Mouse (Mus musculus): ENCODE results near the gene Slco1a1. TPM values are rescaled to one million over a fixed set of nuclear protein-coding genes. Genes with fewer than 3 reads are reported as not detected.

Gene Slco1a1
- polyA plus RNA-seq, 1 experiment from 2014 or later = 0.01 TPM

DNA sequence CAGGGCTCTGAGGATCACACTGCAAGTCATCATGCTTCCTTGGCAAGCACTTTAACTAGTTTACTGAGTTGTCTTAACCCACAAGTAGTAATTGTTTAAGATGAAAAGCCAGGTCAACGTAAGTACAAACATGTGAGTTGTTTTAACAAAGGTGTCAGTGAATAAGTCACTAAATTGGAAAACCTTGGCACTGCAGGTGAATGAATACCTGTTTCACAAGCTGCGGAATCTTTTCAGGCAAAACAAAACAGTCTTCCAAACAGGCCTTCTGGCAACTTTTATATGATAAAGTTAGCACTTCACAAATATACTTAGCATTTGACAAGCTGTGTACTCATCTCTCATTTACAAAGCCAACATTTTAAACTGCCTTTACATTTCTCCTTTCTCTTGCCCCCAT is 75.1 kb downstream of the Slco1a1 start:
- no peak for ATAC-seq
- no peak for TF ChIP-seq CTCF (IDR thresholded peaks at IDR 0.05)
- DNase-seq (ENCODE audit: low read depth, low spot score) = no peak
- H3K27me3 ChIP-seq = no peaks in the 10 kb centered on the region
- ChIA-PET CTCF (no interaction called here), POLR2A (no interaction called here)
- in situ Hi-C loops (cut with MboI; ENCODE audit: low pct_unique_long_range_greater_than_20kb) = no loop called here

GRCm38 (mm10) chr6:141868735-141869134 is 78.0 kb downstream of the Slco1a1 start:
- POLR2A ChIA-PET = no interaction called here

DNA sequence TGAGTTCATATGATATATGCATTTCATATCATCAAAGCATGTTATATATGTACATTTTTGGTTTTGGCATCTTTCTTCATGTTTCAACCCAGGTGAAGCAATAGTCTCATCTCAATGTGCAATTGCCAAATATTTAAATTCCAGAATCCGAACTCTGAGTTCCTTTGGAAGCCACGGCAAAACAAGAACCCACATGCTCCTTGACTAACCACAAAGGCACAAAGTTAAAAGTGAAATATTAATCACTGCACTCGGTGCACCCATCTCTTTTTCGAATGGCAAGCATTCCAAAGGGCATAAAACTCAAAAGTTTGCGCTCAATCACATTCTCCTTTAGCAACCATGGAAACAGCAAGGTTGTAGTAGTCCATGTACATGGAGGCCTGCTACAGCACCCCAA is 80.7 kb downstream of the Slco1a1 start:
- ATAC-seq = no peak
- CTCF ChIA-PET = interaction anchor here (1.3 kb wide), 1 partner anchor 9 kb away, joined by 3 read pairs; no protein-coding TSS in a partner anchor
- POLR2A ChIA-PET = no interaction called here
- no peaks in the 10 kb centered on the region for H3K27me3 ChIP-seq
- TF ChIP-seq CTCF (IDR thresholded peaks at IDR 0.05) = no peak
- in situ Hi-C loops (cut with MboI; ENCODE audit: low pct_unique_long_range_greater_than_20kb) = no loop called here
- DNase-seq (ENCODE audit: low read depth, low spot score) = no peak

More at GRCm38 (mm10) chr6:141868735-141869134, 78.0 kb downstream of the Slco1a1 start:
- CTCF ChIA-PET = no interaction called here
- in situ Hi-C loops (cut with MboI; ENCODE audit: low pct_unique_long_range_greater_than_20kb) = no loop called here
- ATAC-seq = no peak
- no peaks in the 10 kb centered on the region for H3K27me3 ChIP-seq
- TF ChIP-seq CTCF (IDR thresholded peaks at IDR 0.05) = no peak
- DNase-seq (ENCODE audit: low read depth, low spot score) = no peak

DNA sequence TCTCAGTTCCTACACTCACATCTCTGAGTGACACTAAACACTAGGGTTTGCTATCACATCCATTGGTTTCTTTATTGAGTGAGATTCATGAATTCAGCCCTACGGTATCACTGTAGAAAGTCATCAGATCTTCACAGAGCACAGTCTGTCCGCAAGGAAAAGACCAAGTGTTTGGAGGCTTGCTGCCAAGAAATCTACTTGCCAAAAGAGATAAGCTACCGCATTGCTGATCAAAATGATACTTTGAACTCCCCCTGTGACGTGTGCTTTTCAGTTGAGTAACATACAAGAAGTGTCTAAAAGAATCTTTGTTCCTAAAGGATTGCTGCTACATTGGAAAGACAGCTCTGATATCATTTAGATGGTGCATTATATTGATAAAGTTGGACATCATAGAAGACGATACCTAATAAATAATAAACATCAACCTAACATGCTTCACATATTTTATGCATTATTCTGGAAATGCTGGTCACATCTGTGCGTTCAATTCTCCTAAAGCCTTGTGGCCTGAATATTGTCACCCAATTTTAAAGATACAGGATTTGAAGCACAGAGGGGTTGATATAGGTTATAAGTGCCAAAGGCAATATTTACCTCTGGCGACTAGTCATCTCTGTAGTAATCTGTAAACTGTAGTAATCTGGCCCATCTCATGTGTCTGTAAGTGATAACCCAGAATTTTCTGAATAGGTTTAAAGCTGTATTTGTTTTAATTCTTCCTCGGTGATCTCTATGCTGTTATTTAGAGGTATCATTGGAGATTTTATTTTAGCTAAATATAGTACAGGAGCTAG is 88.8 kb downstream of the Slco1a1 start:
- in situ Hi-C loops (cut with MboI; ENCODE audit: low pct_unique_long_range_greater_than_20kb) = no loop called here
- ATAC-seq (no peak), DNase-seq (ENCODE audit: low read depth, low spot score) (no peak)
- peaks cover 3% of the 10 kb centered on the region for H3K27me3 ChIP-seq
- no peak for TF ChIP-seq CTCF (IDR thresholded peaks at IDR 0.05)
- POLR2A ChIA-PET = no interaction called here
- CTCF ChIA-PET = interaction anchor here (0.6 to 1.1 kb wide), 4 partner anchors 8 to 302 kb away, joined by 3 read pairs; no protein-coding TSS in a partner anchor

Other genes with a start within 250 kb of the Slco1a1 start
- gene Gm5724, start 173.2 kb downstream of the Slco1a1 start, polyA plus RNA-seq (2021) = not detected
- 0.05 TPM for gene Slco1a4, start 90.8 kb downstream of the Slco1a1 start, polyA plus RNA-seq (2021)
- 0.12 TPM for gene Gm6614, start 64.5 kb upstream of the Slco1a1 start, polyA plus RNA-seq (2021)